Mouse (Mus musculus): ENCODE measurements around the gene Spred2. TPM values are rescaled to one million over a fixed set of nuclear protein-coding genes. Genes with fewer than 3 reads are reported as not detected.
A peak's percentile ranks its signal among the peaks of the same experiment; 100 is the strongest.
"Not testable (repeated sequence)": the region's sequence is repeated elsewhere in the genome, so short reads cannot be mapped to it uniquely, and the experiment has no call there.

Gene Spred2
- total and polyA plus RNA-seq, 3 experiments: 8.9 to 76.1 (median 33.6) TPM

GRCm38 (mm10) chr11:20029014-20029413 is 104.8 kb downstream of the Spred2 start:
- Histone ChIP-seq H3K9me3 (replicated peaks) (no peaks in the 10 kb centered on the region), H3K4me3 (ENCODE audit: low read depth, low read length) (no peak overlapping the region; the same call in 1 of the 2 replicates), H3K4me1 (ENCODE audit: insufficient read depth, low read depth, low read length) (peaks cover 53% of the 10 kb centered on the region), H3K36me3 (replicated peaks) (peaks cover 37% of the 10 kb centered on the region), H3K27me3 (ENCODE audit: insufficient read depth, low read length) (no peaks in the 10 kb centered on the region)
- TF ChIP-seq TAL1 (conservative IDR thresholded peaks at IDR 0.05; ENCODE audit: low read depth, low read length): 0 out of 2 replicates have a peak, but pooled peaks have one; percentile 13
- TF ChIP-seq POLR2AphosphoS5 (IDR thresholded peaks at IDR 0.05; ENCODE audit: insufficient replicate concordance, low read depth, low read length): no peak
- no peak for TF ChIP-seq GATA2 (IDR thresholded peaks at IDR 0.05; ENCODE audit: borderline replicate concordance, low read depth, low read length)
- no peak for TF ChIP-seq CTCF (IDR thresholded peaks at IDR 0.05; ENCODE audit: low read depth, low read length)
- no peak for TF ChIP-seq GATA1 (IDR thresholded peaks at IDR 0.05; ENCODE audit: borderline replicate concordance, low read length)
- no peak for DNase-seq (ENCODE audit: low spot score)
- peak; percentile 41 for ATAC-seq (ENCODE audit: extremely low read depth, insufficient number of reproducible peaks, low FRiP score, poor library complexity, severe bottlenecking)

GRCm38 (mm10) chr11:20030973-20031372 is 106.8 kb downstream of the Spred2 start:
- not testable (repeated sequence) for H3K4me3 ChIP-seq (ENCODE audit: low read depth, low read length); H3K27me3 ChIP-seq (ENCODE audit: insufficient read depth, low read length); ATAC-seq (ENCODE audit: extremely low read depth, insufficient number of reproducible peaks, low FRiP score, poor library complexity, severe bottlenecking); DNase-seq (ENCODE audit: low spot score); H3K9me3 ChIP-seq (replicated peaks)
- Histone ChIP-seq H3K4me1 (ENCODE audit: insufficient read depth, low read depth, low read length) (peaks cover 46% of the 10 kb centered on the region), H3K36me3 (replicated peaks) (peaks cover 18% of the 10 kb centered on the region)

GRCm38 (mm10) chr11:20031536-20031935 is 107.4 kb downstream of the Spred2 start:
- TF ChIP-seq TAL1 (conservative IDR thresholded peaks at IDR 0.05; ENCODE audit: low read depth, low read length): no peak
- peak; percentile 74 for TF ChIP-seq CTCF (IDR thresholded peaks at IDR 0.05; ENCODE audit: low read depth, low read length)
- ATAC-seq (ENCODE audit: extremely low read depth, insufficient number of reproducible peaks, low FRiP score, poor library complexity, severe bottlenecking): no peak

DNA sequence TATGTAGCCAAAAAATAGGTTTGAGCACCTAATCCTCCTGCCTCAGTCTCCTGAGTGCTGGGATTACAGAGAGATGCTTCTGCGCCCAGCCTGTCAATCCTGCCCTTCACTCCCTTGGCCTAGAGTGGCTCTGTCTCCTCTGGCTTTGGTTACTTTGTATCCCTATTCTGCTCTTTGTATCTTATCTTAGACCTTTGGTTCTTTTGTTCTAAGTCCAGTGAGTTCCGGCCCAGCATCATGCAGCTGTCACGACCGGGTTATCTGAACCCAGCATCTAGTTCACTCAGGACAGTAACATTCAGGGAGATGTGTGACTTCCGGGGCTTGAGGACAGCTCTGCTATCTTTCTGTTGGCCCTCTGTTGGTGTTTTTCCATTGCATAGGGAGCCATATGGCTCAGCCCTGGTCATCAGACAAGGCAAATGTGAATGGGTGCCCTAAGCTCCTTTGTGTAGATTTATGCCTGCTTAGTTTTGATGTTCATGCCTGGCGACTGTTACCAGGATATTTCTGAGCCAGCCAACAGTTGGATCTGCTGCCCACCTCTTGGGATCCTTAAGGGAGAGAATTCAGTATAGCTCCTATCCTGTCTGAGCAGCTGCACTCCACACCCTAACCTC is 109.5 kb downstream of the Spred2 start:
- Histone ChIP-seq H3K4me1 (ENCODE audit: insufficient read depth, low read depth, low read length) (peaks cover 24% of the 10 kb centered on the region), H3K4me3 (ENCODE audit: low read depth, low read length) (no peak overlapping the region), H3K27me3 (ENCODE audit: insufficient read depth, low read length) (peaks cover 15% of the 10 kb centered on the region; the same call in 1 of the 2 replicates), H3K9me3 (replicated peaks) (no peaks in the 10 kb centered on the region), H3K36me3 (replicated peaks) (no peaks in the 10 kb centered on the region)
- ATAC-seq (ENCODE audit: extremely low read depth, insufficient number of reproducible peaks, low FRiP score, poor library complexity, severe bottlenecking) (peak; percentile 25; the same call in 1 of the 2 replicates), DNase-seq (ENCODE audit: low spot score) (no peak)
- no peak for TF ChIP-seq TAL1 (conservative IDR thresholded peaks at IDR 0.05; ENCODE audit: low read depth, low read length)
- TF ChIP-seq GATA1 (IDR thresholded peaks at IDR 0.05; ENCODE audit: borderline replicate concordance, low read length): no peak
- TF ChIP-seq CTCF (IDR thresholded peaks at IDR 0.05; ENCODE audit: low read depth, low read length): no peak
- TF ChIP-seq GATA2 (IDR thresholded peaks at IDR 0.05; ENCODE audit: borderline replicate concordance, low read depth, low read length): no peak
- TF ChIP-seq POLR2AphosphoS5 (IDR thresholded peaks at IDR 0.05; ENCODE audit: insufficient replicate concordance, low read depth, low read length): no peak

More at GRCm38 (mm10) chr11:20031536-20031935, 107.4 kb downstream of the Spred2 start:
- Histone ChIP-seq H3K9me3 (replicated peaks) (no peaks in the 10 kb centered on the region), H3K27me3 (ENCODE audit: insufficient read depth, low read length) (peaks cover 7% of the 10 kb centered on the region; the same call in 1 of the 2 replicates), H3K4me3 (ENCODE audit: low read depth, low read length) (no peak overlapping the region), H3K4me1 (ENCODE audit: insufficient read depth, low read depth, low read length) (peaks cover 40% of the 10 kb centered on the region), H3K36me3 (replicated peaks) (peaks cover 12% of the 10 kb centered on the region)
- DNase-seq (ENCODE audit: low spot score): no peak

- no peak for DNase-seq (ENCODE audit: low spot score)
- no peaks in the 10 kb centered on the region for H3K36me3 ChIP-seq (replicated peaks)
- H3K4me1 ChIP-seq (ENCODE audit: insufficient read depth, low read depth, low read length): peaks cover 16% of the 10 kb centered on the region
- ATAC-seq (ENCODE audit: extremely low read depth, insufficient number of reproducible peaks, low FRiP score, poor library complexity, severe bottlenecking): no peak
- TF ChIP-seq POLR2AphosphoS5 (IDR thresholded peaks at IDR 0.05; ENCODE audit: insufficient replicate concordance, low read depth, low read length) (no peak), TAL1 (conservative IDR thresholded peaks at IDR 0.05; ENCODE audit: low read depth, low read length) (no peak), CTCF (IDR thresholded peaks at IDR 0.05; ENCODE audit: low read depth, low read length) (no peak)
- no peak overlapping the region for H3K4me3 ChIP-seq (ENCODE audit: low read depth, low read length)
- peaks cover 20% of the 10 kb centered on the region; the same call in 1 of the 2 replicates for H3K27me3 ChIP-seq (ENCODE audit: insufficient read depth, low read length)
- H3K9me3 ChIP-seq (replicated peaks): no peaks in the 10 kb centered on the region
Observed at GRCm38 (mm10) chr11:20034337-20034947, 110.3 kb downstream of the Spred2 start.

DNA sequence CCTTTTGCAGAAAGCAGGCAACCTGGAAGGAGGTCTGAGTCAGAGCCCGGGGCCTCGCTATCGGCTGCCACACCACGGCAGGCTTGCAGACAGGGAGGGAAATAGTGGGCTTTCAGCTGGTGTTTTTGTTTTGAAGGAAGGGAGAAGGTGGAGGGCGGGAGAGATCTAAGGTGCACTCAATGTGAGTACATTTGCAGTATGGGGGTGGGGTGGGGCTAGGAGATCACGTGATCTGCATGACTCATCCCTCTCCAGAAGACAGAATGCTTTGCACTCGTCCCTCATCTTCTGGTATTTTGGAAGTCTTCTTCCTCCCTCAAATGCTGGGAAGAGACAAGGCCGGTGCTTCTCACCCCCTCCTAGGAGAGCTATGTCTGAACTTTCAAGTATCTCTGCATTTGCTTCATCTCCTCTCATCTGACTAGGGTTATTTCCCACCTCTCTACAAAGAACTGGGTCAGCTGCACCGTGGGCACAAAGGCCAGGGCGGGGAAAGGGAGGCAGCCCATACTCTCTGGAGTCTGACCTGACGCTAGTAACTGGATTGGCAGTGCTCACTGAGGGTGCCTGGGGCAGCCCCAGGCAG is 111.3 kb downstream of the Spred2 start:
- Histone ChIP-seq H3K4me1 (ENCODE audit: insufficient read depth, low read depth, low read length) (peaks cover 11% of the 10 kb centered on the region), H3K9me3 (replicated peaks) (no peaks in the 10 kb centered on the region), H3K27me3 (ENCODE audit: insufficient read depth, low read length) (peaks cover 23% of the 10 kb centered on the region; the same call in 1 of the 2 replicates), H3K4me3 (ENCODE audit: low read depth, low read length) (no peak overlapping the region), H3K36me3 (replicated peaks) (no peaks in the 10 kb centered on the region)
- peak; percentile 40 for ATAC-seq (ENCODE audit: extremely low read depth, insufficient number of reproducible peaks, low FRiP score, poor library complexity, severe bottlenecking)
- DNase-seq (ENCODE audit: low spot score): peak; percentile 37
- TF ChIP-seq GATA1 (IDR thresholded peaks at IDR 0.05; ENCODE audit: borderline replicate concordance, low read length): no peak
- TF ChIP-seq CTCF (IDR thresholded peaks at IDR 0.05; ENCODE audit: low read depth, low read length): no peak
- no peak for TF ChIP-seq POLR2AphosphoS5 (IDR thresholded peaks at IDR 0.05; ENCODE audit: insufficient replicate concordance, low read depth, low read length)
- TF ChIP-seq TAL1 (conservative IDR thresholded peaks at IDR 0.05; ENCODE audit: low read depth, low read length): no peak
- no peak for TF ChIP-seq GATA2 (IDR thresholded peaks at IDR 0.05; ENCODE audit: borderline replicate concordance, low read depth, low read length)

All from G1E (cell line).